Comparison of ENCODE assay signal across 23 mouse cellular contexts in genomic region chr12:31560712-31561111, GRCm38 (mm10). TPM values are rescaled to one million over a fixed set of nuclear protein-coding genes. Genes with fewer than 3 reads are reported as not detected.
"Had no signal": no experiment of that assay in that cellular context is flagged by ENCODE, and none has a peak within 500 bp of the region (broad histone marks: within the 10 kb centered on the region; RNA-seq: fewer than 3 reads in every experiment).

No protein-coding gene starts in this region.

- ATAC-seq: midbrain, embryonic 13.5 days; midbrain, embryonic 16.5 days had no signal

- DNase-seq: kidney, adult 11 months; kidney, adult 8-10 months; kidney, postnatal 10 days; kidney, postnatal 4 days; layer of hippocampus, adult 9-11 months; layer of hippocampus, postnatal 36 days; liver, embryonic 13.5 days; lung, adult 2 months; lung, postnatal 14 days; right cerebral cortex, adult 18-20 months; right cerebral cortex, postnatal 25 days; spleen, adult 18-20 months; thymus, postnatal 25 days had no signal

- H3K4me3 ChIP-seq: left cerebral cortex, adult 2 months; liver, embryonic 13.5 days; megakaryocyte, embryonic 14.5 days; midbrain, embryonic 10.5 days; midbrain, embryonic 13.5 days; neural tube, embryonic 12.5 days; neural tube, embryonic 15.5 days; stomach, embryonic 15.5 days had no signal

- H3K27ac ChIP-seq: kidney, embryonic 15.5 days; left cerebral cortex, adult 2 months; liver, embryonic 13.5 days; midbrain, embryonic 10.5 days; midbrain, embryonic 13.5 days; neural tube, embryonic 12.5 days; neural tube, embryonic 15.5 days; stomach, embryonic 15.5 days had no signal

RNA-seq across cellular contexts. Expression of gene Slc26a4, which starts 0.9 kb away (rescaled TPM):
- polyA plus RNA-seq: liver, embryonic 13.5 days; lung, embryonic 16.5 days; midbrain, embryonic 10.5 days; neural tube, embryonic 12.5 days had no signal
